Mouse (Mus musculus) limb, embryonic 10.5 days (tissue): ENCODE data around the gene Gstp1. TPM values are rescaled to one million over a fixed set of nuclear protein-coding genes. Genes with fewer than 3 reads are reported as not detected.
"Not testable (repeated sequence)": the region's sequence is repeated elsewhere in the genome, so short reads cannot be mapped to it uniquely, and the experiment has no call there.

ENCODE experiments used
- DNase-seq: peaks from one replicate; pipeline ENCODE4 v3.0.0-alpha.2; 2017; ENCODE audit warnings: low spot score
- H3K27ac ChIP-seq: fragments of 300-500 bp; sonication (generic); 2 replicates; pipeline ENCODE4 v1.5.1; 2016; ENCODE audit warnings: mild to moderate bottlenecking
- H3K27me3 ChIP-seq: fragments of 300-500 bp; sonication (generic); 2 replicates; pipeline ENCODE4 v1.6.1; 2016; ENCODE audit warnings: low read depth, mild to moderate bottlenecking; ENCODE audit not compliant: poor library complexity, severe bottlenecking
- H3K36me3 ChIP-seq: fragments of 300-500 bp; sonication (generic); 2 replicates; pipeline ENCODE4 v1.6.1; 2016; ENCODE audit warnings: mild to moderate bottlenecking, moderate library complexity
- H3K4me1 ChIP-seq: fragments of 300-500 bp; sonication (generic); 2 replicates; pipeline ENCODE4 v1.6.1; 2016
- H3K4me3 ChIP-seq: fragments of 300-500 bp; sonication (generic); 2 replicates; pipeline ENCODE4 v1.5.1; 2016; ENCODE audit warnings: mild to moderate bottlenecking, moderate library complexity
- H3K9me3 ChIP-seq: fragments of 300-500 bp; sonication (generic); replicated peaks from 2 replicates; pipeline ENCODE4 v1.6.1; 2016; ENCODE audit warnings: mild to moderate bottlenecking
- WGBS: fragments of 180-500 bp; shearing (Covaris S2); methylation state at CpG from one replicate; pipeline ENCODE4 v1.1.7; 2016; 5-methylcytosine and 5-hydroxymethylcytosine counted together
- polyA plus RNA-seq: library from polyadenylated mRNA; unstranded; fragments of >200 nt; fragmentation: Nextera tagmentation; extraction: Ambion mirVana; gene quantifications from 2 replicates; pipeline ENCODE4 v1.2.1, GENCODE M21; 2016

Gstp1 gene
- polyA plus RNA-seq, 1 experiment from 2014 or later = 478 TPM

DNA sequence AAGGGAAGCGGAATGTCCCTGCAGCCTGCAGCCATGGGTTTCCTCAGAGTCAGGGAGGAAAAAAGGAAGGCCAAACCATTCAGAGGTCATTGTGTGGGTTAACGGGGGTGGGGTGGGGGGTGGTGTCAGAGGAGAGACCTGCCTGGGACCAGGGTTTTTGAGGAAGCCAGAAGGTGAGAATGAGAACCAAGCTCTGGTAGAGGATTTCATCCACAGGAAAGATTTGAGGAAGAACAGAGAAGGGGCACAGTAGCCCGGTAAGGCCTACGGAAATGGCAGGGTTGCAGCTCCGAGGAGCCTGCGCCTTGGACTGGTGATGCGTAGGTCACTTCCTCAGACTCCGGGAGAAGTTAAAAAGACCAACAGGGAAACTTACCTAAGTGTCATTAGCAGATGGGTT, 33.0 kb upstream of the Gstp1 start:
- no peak for DNase-seq
- Histone ChIP-seq H3K9me3 (no peaks in the 10 kb centered on the region), H3K27me3 (no peaks in the 10 kb centered on the region), H3K36me3 (no peaks in the 10 kb centered on the region), H3K4me1 (peaks cover 2% of the 10 kb centered on the region; the same call in 1 of the 2 replicates), H3K4me3 (no peak overlapping the region), H3K27ac (no peak overlapping the region)
- WGBS = 83% methylated on average over 8 of the region's 8 CpGs

DNA sequence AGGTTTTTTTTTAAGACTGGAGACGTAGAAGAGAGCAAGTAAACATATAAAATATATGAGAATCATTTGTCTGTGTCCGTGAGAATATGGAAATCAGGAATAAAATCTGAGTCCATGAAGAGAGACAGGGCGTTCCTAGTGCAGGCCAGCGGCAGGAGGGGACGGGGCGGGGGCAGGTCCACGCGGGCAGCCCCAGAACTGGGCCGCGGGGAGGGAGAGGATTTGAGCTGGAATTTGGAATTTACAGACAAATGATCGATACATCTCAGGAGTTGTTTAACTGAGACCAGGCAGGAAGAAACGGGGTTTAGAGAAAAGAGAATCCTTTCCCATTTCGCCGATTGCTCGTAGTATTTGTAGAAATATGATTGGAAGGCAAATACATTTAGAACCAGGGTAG, 32.5 kb upstream of the Gstp1 start:
- Histone ChIP-seq H3K27me3 (no peaks in the 10 kb centered on the region), H3K9me3 (no peaks in the 10 kb centered on the region), H3K4me3 (no peak overlapping the region), H3K27ac (no peak overlapping the region), H3K4me1 (peaks cover 2% of the 10 kb centered on the region; the same call in 1 of the 2 replicates), H3K36me3 (no peaks in the 10 kb centered on the region)
- DNase-seq = no peak
- WGBS = 80% methylated on average over 15 of the region's 15 CpGs

- Histone ChIP-seq H3K4me1 (peaks cover 2% of the 10 kb centered on the region; the same call in 1 of the 2 replicates), H3K27me3 (no peaks in the 10 kb centered on the region), H3K4me3 (no peak overlapping the region), H3K9me3 (no peaks in the 10 kb centered on the region), H3K27ac (no peak overlapping the region), H3K36me3 (no peaks in the 10 kb centered on the region)
- 78% methylated on average over 15 of the region's 15 CpGs for WGBS
- DNase-seq = no peak
These were observed 31.1 kb upstream of the Gstp1 start for GRCm38 (mm10) chr19:4068717-4069410.

GRCm38 (mm10) chr19:4068242-4068641, 30.5 kb upstream of the Gstp1 start:
- H3K36me3 ChIP-seq, DNase-seq, H3K9me3 ChIP-seq, H3K4me1 ChIP-seq, H3K27me3 ChIP-seq, H3K4me3 ChIP-seq, H3K27ac ChIP-seq: not testable (repeated sequence)
- WGBS = 92% methylated on average over 2 of the region's 2 CpGs

GRCm38 (mm10) chr19:4066877-4067276, 29.1 kb upstream of the Gstp1 start:
- H3K36me3 ChIP-seq = no peaks in the 10 kb centered on the region
- no peaks in the 10 kb centered on the region; the same call in 1 of the 2 replicates for H3K4me1 ChIP-seq

GRCm38 (mm10) chr19:4066280-4066679, 28.5 kb upstream of the Gstp1 start:
- no peak overlapping the region for H3K4me3 ChIP-seq
- whole genome bisulfite sequencing = 89% methylated on average over 6 of the region's 6 CpGs
- H3K36me3 ChIP-seq = no peaks in the 10 kb centered on the region
- H3K9me3 ChIP-seq = no peaks in the 10 kb centered on the region
- H3K4me1 ChIP-seq = no peaks in the 10 kb centered on the region; the same call in 1 of the 2 replicates
- no peaks in the 10 kb centered on the region for H3K27me3 ChIP-seq
- DNase-seq = no peak
- no peak overlapping the region for H3K27ac ChIP-seq

More at GRCm38 (mm10) chr19:4066877-4067276, 29.1 kb upstream of the Gstp1 start:
- Histone ChIP-seq H3K9me3 (no peaks in the 10 kb centered on the region), H3K4me3 (no peak overlapping the region), H3K27me3 (no peaks in the 10 kb centered on the region), H3K27ac (no peak overlapping the region)
- no peak for DNase-seq

DNA sequence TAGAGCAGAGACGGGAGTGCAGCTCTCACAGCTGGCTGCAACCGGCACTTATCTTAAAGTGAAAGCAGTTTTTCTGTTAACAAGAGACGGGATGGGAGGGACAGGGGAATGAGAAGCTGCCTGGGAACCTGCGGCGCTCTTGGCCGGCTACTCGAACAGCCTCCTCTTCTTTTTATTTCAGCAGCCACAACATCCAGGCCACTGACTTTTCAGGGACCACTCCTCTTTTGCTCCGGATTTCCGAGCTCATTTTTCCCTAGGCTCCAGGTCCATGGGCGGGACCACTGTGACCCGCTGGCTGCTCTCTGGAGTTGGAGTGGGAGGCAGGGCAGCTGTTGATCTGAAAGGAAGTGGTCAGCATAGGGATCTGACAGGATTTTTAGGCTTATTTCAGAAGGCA, 26.7 kb upstream of the Gstp1 start:
- DNase-seq, H3K27ac ChIP-seq, H3K36me3 ChIP-seq, H3K9me3 ChIP-seq, H3K4me1 ChIP-seq, H3K4me3 ChIP-seq, H3K27me3 ChIP-seq: not testable (repeated sequence)
- 68% methylated on average over 8 of the region's 11 CpGs for WGBS

DNA sequence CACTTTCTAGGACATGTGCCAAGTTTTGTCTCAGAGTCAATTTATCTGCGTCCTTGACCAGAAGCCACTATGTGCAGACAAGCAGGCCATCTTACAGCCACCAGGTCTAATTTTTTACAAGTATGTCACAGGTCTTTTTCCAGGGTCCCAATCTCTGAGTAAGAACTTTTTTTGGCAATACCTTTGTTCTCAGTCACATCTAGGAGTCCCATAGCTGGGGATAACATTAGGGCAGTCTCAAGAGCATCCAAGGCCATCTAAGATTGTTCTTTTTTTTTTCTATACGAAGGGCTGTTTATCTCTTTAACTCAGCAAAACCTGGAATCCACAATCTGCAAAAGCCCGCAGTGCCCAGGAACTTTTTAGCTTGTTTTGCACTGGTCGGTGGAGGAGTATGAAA, 25.6 kb upstream of the Gstp1 start:
- not testable (repeated sequence) for DNase-seq, H3K27ac ChIP-seq, H3K27me3 ChIP-seq, H3K9me3 ChIP-seq, H3K4me3 ChIP-seq, H3K4me1 ChIP-seq, H3K36me3 ChIP-seq
- 90% methylated on average over 4 of the region's 4 CpGs for WGBS

DNA sequence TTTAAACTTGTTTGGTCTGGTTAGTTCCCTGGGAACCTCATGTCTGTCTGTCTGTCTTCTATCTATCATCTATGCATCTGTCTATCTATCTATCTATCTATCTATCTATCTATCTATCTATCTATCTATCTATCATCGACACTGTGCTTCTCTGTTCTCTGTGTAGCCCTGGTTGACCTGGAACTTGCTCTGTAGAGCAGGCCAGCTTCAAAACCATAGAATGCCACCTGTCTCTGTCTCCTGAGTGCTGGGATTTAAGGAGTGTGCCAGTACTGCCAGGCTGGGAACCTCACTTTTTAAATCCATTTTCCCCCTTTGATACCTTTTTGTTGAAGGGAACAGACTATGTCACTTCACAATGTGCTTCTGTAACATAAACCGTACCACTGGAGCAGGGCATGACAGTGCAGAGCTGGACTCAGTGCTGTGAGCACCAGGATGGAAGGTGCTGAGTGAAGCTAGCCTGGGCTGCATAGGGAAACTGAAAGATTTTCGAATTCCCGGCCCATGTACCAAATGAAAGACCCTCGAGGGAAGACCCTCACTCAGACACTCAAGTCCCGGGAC, 23.2 kb upstream of the Gstp1 start:
- Histone ChIP-seq H3K4me3 (no peak overlapping the region), H3K36me3 (no peaks in the 10 kb centered on the region), H3K4me1 (no peaks in the 10 kb centered on the region), H3K27ac (no peak overlapping the region), H3K27me3 (no peaks in the 10 kb centered on the region), H3K9me3 (no peaks in the 10 kb centered on the region)
- DNase-seq = no peak
- WGBS = 90% methylated on average over 6 of the region's 6 CpGs

GRCm38 (mm10) chr19:4060044-4060898, 22.5 kb upstream of the Gstp1 start:
- not testable (repeated sequence) for H3K4me3 ChIP-seq, DNase-seq, H3K27me3 ChIP-seq, H3K4me1 ChIP-seq, H3K9me3 ChIP-seq, H3K27ac ChIP-seq, H3K36me3 ChIP-seq
- 91% methylated on average over 8 of the region's 8 CpGs for WGBS

- WGBS = 85% methylated on average over 15 of the region's 15 CpGs
- Histone ChIP-seq H3K9me3 (no peaks in the 10 kb centered on the region), H3K36me3 (no peaks in the 10 kb centered on the region), H3K27me3 (no peaks in the 10 kb centered on the region), H3K27ac (no peak within 1 kb of the TSS), H3K4me3 (no peak within 1 kb of the TSS), H3K4me1 (no peaks in the 10 kb centered on the region)
- DNase-seq = no peak
These were observed 21.4 kb upstream of the Gstp1 start, which contains the start of gene Gstp3 for GRCm38 (mm10) chr19:4059069-4059740. Gene Gstp3, minus strand, starts transcription at chr19:4059569.

DNA sequence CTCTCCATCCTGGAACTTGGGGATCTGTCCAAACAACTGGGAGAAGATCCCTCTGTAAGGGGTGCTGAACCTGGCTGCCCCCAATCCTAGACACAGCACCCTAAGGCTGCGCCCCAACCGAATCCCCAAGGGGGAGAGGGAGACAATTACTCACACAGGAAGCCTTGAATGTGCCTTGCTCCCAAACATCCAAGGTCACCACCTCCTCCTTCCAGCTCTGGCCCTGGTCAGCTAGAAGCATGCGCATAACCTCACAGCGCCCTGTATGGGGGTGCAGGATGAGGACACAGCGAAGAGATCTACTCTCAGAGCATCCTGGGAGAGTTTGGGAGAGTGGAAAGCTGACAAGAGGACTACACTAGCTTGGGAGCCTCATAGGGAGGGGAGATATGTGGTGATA, 20.8 kb upstream of the Gstp1 start:
- Histone ChIP-seq H3K4me1 (no peaks in the 10 kb centered on the region), H3K27ac (no peak overlapping the region), H3K36me3 (no peaks in the 10 kb centered on the region), H3K4me3 (no peak overlapping the region), H3K9me3 (no peaks in the 10 kb centered on the region), H3K27me3 (no peaks in the 10 kb centered on the region)
- 90% methylated on average over 5 of the region's 5 CpGs for WGBS
- DNase-seq = no peak

DNA sequence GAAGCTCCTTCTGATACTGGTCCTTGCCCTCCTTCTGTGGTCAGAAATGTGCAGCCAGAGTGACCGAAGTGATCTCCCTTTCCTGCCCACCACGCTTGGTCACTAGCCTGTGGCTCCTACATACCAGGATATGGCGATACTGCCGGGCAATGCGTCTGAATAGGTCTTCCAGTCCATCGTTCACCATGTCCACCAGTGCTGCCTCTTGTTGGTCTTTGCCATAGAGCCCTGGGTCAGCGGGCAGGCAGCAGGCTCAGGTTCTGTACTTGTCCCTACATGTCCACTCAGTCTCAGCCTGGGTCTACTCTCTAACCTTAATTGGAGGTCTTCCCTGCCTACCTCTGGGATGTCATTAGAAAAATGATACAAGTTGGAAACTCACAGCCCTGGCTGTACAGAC, 20.2 kb upstream of the Gstp1 start:
- DNase-seq = no peak
- H3K4me3 ChIP-seq = no peak overlapping the region
- no peaks in the 10 kb centered on the region for H3K9me3 ChIP-seq
- H3K27ac ChIP-seq = no peak overlapping the region
- WGBS = 95% methylated on average over 7 of the region's 7 CpGs
- H3K4me1 ChIP-seq = no peaks in the 10 kb centered on the region
- H3K27me3 ChIP-seq = no peaks in the 10 kb centered on the region
- no peaks in the 10 kb centered on the region for H3K36me3 ChIP-seq
